Mouse (Mus musculus): ENCODE data around the gene Tsr2.

Gene Tsr2

DNA sequence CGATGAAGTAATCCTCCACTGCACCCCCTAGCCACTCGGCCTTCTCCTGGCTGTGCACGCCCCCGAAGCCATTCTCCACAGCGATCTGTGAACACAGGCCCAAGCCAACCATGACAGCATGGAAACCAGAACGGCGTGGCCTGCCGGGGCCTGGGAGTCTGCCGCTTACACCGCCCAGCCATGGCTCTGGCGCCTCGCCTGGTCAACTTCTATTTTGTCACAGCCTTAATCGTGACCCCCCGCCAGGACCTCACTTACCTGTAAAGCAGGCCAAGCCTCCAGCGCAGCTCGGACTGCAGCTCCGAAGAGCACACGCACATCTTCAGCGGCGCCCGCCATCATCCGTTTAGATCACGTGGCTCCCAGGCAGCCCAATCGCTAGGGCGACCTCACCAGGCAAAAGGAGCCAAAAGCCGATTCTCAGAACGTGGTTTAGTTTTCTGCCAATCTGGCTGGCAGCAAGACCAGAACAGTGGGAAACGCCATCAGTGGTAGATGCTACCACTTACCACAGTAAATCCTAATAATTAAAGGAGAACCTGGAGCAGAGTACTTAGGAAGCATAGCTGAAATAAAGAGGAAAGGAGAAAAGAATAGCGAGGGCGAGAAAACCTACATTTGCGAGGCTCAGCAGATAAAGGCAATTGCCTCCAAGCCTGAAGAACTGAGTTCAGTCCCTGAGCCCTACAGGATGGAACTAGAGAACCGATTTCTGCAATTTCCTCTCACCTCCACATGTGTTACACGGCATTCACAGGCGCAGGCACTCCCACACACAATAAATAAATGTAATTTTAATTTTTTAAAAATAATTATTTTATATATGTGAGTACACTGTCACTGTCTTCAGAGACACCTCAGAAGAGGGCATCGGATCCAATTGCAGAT, at the start of gene Tsr2:
Tsr2 (minus strand) TSS at position 373 of the 888 bp plus-strand sequence.
- peak; percentile 46 for DNase-seq (ENCODE audit: low read depth)

DNA sequence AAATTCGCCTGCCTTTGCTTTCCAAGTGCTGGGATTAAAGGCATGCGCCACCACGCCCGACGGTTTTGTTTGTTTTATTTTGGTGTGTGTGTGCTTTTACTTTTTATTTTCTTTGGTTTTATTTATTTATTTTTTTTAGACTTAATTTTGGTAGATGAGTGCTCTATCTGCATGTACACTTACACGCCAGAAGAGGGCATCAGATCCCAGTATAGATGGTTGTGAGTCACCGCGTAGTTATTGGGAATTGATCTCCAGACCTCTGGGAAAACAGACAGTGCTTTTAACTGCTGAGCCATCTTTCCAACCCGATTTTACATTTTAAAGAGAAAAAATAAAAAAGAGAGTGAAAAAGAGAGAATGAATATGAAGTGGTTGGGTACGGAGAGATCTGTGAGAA, 36.4 kb upstream of the Tsr2 start:
- DNase-seq (ENCODE audit: low read depth) = no peak

DNA sequence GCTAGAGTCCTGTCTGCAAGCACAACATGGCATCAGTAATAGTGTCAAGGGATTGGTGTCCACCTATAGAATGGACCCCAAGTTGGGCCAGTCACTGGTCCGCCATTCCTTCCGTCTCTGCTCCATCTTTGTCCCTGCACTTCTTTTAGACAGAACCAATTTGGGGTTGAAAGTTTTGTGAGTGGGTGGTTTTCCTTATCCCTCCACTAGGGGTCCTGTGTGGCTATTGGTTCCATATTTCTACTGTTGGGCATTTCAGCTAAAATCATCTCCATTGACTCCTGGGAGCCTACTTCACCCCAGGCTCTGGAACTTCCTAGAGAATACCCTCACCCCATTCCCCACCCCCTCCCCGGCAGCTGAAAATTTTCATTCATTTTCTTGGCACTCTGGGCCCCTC, 34.1 kb upstream of the Tsr2 start:
- DNase-seq (ENCODE audit: low read depth) = no peak

DNA sequence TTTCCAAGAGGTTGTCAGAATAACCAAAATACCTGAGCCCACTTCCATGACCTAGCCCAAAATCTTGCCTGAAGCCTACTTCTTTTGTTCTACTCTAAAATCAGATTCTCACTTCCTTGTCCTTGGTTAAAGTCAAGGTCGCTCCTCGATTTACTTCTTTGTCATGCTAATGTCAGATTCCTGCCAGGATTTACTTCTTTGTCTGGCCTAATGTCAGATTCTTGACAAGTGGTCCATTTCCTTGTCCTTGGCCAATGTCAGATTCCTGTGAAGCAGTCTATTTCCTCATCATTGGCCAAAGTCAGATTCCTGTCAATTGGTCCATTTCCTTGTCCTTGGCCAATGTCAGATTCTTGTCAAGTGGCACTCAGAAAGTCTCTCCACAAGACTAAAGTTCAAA, 27.6 kb upstream of the Tsr2 start:
- no peak for DNase-seq (ENCODE audit: low read depth)

DNA sequence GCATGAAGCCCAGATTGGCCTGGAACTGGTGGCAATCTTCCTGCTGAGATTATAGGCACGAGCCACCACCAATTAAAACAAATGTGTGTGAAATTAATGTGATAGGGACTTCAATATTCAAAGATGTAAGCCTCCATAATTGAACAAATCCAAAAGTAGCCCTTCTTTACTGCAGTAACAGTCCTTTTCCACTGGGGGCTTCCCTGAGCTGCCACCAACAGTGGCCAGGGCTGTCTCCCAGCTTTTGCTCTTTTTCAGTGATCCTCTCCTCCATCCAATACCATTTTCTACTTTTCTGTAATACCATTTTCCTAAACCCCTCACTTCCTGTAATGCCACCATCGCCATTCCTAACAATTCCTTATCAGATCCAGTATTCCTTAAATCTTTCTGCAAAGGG, 21.1 kb upstream of the Tsr2 start:
- no peak for DNase-seq (ENCODE audit: low read depth)

DNA sequence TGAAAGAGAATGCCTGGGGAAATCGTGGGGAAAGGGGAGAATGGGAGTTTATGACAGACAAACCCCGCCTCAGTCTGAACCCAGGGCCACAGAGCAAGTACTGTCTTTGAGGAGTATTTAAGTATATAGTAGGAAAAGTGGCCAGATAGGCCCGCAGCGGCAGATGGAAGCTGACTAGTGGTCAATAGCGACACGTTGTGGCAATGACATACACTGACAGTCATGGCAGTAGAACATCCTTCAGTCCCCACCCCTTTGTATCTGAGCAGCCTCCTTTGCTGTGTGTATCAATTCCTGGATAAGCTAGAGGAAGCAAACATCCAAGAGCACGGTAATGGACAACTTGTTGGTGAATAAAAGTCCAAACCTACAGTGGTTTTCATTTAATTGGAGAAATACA, 20.5 kb upstream of the Tsr2 start:
- DNase-seq (ENCODE audit: low read depth) = no peak

DNA sequence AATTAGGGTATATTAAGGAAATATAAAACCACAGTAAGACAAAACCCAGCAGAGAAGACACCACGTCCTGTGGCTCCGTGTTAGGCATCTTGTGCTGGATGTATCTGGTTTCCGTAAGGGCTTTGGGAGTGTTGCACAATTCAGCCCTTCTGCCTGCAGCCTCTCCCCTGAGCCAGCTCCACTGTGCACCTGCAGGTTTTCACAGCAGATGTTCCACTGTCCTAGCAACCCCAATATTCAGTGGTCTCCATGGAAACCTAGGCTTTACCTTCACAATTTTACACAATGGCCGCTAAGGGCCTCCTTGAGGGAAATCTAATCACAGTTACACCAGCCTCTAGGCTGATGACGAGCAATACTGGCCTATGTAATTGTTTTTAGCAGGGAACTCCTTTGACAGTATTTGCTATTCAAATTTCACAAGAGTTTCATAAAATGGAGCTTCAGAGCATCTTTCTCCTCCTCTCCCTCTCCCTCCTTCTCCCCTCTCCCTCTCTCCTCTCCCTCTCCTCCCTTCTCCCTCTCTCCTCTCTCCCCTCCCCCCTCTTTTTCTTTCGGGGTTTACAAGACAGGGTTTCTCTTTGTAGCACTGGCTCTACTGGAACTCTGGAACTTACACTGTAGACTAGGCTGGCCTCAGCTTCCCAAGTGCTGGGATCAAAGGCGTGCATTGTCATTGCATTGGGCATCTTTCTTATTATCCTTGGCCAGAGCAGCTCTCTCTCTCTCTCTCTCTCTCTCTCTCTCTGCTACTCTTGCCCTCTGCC, 11.1 kb upstream of the Tsr2 start:
- DNase-seq (ENCODE audit: low read depth) = no peak

DNA sequence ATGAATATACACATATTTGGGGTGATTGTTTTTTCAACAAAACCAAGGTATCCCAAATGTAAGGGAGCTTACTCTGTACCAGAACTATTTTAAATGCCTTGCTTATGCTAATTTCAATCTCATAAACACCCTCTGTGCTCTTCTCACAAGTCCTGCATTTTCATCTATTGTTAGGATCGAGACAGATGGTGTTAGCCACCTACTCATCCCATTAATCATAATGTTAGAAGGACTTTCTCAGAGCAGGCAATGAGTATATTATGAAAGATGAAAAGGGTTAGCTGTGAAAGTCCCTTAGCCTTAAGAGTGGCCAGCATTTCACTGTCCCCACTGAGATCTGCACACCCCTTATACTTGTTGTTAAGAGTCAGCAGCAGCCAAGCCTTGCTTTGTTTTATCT, 8.9 kb downstream of the Tsr2 start:
- no peak for DNase-seq (ENCODE audit: low read depth)

DNA sequence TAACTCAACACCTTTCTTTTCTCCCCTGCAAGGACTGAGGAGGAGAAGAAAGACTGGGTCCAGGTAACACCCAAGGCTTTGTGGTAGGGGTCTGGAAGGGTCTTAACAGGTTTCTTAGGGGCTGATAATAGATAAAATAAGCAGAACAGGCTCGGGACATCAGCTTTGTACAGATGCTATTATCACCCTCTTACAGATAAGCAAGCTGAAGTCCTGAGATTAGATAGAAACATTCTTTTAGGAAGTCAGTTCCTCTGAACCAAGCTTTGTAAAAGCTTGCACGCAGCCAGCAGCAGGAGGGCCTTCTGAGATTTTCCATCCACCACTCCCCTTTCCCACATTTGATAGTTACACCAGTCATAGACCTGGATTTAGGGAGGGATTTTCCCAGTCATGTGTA, 10.7 kb downstream of the Tsr2 start:
- DNase-seq (ENCODE audit: low read depth) = no peak

DNA sequence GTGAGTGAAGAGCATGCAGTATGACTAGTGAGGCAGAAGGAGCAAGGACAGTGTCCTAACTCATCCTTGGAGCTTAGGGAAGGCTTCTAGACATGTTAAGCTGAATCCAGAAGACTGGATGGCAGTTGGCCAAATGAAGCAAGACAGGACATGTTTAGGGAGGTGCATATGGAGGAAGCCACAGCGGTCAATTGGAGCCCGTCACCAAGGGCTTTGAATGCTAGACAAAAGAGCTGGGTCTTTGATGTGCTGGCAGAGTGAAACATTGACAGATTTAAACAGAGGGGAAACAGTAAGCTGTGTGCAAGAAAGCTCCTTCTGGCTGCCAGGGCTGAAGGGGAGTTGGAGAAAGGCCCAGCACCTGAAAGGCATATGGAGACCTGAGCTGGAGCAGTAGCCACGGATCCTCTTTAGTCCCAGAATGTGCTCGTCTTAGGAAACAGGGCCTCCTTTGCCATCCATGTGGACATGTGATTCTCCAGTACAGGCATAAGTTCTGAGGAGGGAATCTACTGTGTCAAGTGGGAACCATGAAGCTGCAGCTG, 19.3 kb downstream of the Tsr2 start:
- DNase-seq (ENCODE audit: low read depth) = no peak

DNA sequence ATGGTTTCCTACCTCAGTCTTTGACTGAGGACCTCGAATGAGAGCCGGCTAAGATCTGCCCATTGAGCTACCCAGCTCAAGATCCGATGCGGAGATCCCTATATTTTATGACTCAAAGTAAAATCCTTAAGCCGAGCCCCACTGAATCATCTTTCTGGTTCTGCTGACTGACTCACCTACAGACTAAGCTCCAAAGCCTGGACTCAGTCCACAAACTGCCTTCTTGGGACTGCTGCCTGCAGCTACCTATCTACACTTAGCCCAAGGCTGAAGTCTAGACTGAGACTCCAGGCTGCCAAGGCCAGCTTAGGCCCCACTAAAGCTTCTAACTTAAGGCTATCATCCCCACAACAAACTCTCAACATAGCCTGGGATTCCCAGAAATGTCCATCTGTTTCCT, 20.3 kb downstream of the Tsr2 start:
- no peak for DNase-seq (ENCODE audit: low read depth)

DNA sequence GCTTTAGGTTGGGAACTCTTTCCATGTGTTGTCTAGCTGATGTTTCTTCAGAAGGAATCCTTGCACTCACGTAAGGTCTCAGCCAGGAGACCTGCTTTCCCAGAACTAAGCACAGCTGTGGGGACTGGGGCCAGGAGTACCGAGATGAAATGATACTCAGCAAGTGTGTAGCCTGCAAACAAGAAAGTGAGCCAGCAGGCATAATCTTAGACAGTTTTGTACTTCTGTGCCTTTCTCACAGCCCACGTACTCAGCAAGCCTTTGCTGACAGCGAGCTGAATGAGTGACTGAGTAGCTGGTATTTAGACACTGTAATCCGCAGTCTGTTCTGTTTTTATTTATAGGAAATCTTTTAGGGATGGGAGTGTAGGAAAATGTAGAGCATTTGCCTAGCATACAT, 28.5 kb downstream of the Tsr2 start:
- no peak for DNase-seq (ENCODE audit: low read depth)

DNA sequence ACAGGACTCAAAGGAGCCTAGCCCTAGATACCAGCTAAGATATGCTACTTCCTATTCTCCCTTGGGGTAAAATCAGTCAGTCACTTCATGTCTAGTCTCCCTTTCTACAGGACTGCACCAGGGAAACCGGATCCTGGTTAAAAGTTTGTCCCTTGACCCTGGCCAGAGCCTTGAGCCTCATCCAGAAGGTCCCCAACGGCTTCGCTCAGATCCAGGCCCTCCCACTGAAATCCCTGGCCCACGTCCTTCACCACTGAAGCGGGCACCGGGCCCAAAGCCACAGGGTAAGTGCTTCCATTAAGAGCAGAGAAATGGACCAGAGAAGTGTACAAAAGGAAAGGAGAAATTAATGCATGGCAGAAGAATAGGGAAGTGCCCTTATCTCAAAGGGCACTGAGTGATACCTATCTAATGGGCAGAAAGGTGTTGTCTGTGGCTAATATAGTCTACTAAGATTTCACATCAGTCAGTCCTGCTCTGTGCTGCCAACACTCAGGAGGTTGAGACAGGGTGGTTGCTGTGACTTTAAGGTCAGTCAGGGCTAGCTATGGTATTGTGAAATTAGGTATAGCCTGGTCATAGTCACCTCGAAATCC, 30.2 kb downstream of the Tsr2 start:
- no peak for DNase-seq (ENCODE audit: low read depth)

DNA sequence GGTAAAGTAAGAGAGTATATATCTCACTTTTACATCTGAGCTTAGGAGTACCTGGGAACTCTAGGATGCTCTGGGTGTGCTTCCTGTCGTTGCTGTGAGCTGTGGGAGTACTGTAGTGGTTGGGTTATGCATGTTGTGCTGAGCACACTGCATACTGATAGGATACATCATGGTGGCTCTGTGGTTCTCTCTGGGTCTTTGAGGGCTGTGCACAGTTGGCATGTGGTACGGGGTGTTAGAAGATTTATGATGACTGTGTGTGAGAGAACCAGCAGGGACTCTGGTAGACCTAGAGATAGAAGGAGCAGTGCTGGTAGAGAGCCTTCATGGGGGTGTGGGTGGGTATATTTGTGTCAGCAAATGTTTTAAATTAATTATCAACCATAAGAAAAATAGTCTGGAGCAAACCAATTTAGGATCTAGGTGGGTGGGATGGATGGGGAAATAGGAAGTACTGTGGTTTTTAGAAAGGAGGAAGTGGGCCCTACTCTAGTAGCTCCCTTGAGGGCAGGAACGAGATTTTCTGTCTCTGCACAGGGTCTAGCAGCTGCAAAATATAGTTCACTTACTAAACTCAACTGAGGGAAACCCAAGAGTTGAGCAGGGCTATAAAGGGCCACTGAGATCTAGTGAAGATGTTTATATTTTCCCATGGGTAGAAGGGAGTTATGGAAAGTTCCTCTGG, 34.6 kb downstream of the Tsr2 start:
- no peak for DNase-seq (ENCODE audit: low read depth)

DNA sequence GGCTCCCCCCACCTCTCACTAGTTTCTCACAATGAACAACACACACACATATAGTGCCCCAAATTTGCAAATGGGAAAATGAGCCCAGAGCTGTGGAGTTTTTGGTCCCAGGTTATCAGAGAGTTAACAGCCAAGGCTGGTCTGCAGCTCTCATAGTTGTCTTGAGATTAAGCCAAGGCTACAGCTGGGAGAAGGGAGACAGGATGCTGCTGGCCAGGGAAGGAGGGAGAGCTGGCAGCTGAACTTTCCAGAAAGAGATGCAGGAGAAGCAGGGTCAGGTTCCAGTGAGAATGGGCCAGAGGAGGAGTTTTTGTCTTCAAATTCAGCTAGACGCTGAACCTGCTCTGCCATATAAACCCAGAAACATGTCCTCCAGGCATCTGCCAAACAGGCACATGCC, 37.0 kb downstream of the Tsr2 start:
- no peak for DNase-seq (ENCODE audit: low read depth)

DNA sequence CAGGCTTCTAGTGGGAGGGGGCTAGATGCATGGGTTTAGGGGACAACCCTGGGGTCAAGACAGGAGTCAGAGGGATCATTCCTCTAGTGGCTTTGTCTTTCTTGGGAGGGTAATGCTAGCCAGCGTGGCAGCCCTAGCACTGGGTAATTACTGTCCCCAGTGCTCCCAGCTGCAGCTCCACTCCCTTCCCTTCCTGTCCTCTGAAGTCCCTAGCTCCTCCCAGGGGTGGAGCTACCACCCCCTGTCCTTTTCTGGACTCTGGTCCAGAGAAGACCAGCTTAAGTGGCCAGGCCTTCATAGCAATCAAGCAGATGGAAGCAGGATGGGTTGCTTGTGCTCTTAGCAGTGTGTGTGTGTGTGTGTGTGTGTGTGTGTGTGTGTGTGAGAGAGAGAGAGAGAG, 40.8 kb downstream of the Tsr2 start:
- no peak for DNase-seq (ENCODE audit: low read depth)

DNA sequence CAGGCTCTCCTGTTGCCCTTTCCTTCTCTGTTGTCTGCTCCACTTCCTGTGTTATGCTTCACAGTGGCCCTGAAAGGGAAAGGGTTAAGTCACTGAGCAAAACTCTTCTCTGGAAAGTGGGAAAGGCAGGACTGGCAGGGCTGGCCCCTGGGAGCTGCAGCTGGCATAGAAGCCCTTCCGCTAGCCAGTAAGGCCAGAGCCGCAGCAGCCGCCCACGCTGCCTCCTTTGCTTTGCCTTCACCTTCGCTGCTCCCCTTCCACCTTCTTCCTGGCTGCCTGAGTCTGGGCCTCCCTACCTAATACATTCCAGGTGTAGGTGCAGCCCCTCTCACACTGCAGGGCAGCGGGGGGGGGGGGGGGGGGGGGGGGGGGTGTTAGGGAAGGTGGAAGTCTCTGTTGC, 41.9 kb downstream of the Tsr2 start:
- DNase-seq (ENCODE audit: low read depth) = no peak

DNA sequence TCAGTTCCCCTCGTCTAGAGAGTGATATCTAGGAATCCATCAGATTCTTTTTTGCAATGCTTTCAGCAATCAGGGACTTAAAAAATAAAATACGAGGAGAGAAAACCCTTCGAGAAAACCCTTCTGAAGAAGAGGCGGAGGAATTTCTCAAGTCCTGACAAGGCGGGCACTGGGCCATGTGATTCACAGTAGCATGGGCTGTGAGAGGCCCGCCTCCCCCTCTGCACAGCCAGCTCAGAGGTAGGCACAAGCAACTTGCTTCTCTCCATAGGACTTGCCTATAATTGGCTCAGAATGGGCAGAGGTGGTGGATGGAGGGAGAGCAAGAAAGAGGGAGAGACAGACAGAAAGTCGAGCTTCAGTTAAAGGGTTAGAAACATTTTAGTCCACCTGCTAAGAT, 46.0 kb downstream of the Tsr2 start:
- DNase-seq (ENCODE audit: low read depth) = no peak

DNA sequence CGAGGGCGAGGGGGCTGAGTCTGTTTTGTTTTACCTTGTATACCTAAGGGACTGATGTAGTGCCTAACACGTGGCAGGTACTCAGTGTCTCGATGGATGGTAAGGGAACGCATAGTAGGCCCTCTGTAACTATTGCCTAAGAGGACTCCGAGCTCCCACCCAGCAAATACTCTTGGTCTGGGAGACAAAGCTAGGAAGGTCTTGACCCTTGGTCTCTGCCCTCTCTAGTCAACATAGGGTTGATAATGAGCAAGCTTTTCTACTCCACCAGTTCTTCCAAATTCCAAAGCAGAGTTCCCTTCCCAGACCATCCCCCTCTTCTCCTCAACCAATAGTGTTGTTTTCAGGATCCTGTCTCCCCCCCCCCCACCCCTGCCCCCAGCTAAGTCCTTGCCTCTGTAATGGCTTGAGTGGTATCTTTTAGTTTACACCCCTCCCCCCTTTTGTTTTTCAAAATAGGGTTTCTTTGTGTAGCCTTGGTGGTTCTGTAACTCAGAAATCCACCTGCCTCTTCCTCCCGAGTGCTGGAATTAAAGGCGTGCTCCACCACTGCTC, 46.6 kb downstream of the Tsr2 start:
- no peak for DNase-seq (ENCODE audit: low read depth)

DNA sequence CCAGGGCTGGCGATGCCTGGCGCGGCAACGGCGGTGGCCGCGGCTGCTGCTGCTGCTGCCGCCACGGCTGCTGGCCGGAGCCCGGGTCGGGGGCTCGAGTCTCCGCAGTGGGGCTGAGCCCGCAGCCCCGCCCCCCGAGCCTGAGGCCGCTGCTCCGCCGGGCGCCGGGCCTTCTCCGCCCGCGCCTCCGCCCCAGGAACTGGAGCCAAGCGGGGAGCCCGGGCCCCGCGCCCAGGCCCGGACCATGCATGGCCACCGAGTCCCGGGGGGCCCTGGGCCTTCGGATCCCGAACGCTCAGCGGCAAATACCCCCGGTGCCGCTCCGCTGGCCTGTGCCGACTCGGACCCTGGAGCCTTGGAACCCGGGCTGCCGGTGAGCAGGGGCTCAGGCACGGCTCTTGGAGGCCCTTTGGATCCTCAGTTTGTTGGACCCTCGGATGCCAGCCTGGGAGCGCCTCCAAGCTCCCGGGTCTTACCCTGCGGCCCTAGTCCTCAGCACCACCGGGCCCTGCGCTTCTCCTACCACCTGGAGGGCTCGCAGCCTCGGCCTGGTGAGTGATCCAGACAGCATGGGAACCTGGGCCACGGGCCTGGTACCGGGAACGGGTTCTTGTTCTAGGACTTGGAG, 48.8 kb downstream of the Tsr2 start:
- no peak for DNase-seq (ENCODE audit: low read depth)

DNA sequence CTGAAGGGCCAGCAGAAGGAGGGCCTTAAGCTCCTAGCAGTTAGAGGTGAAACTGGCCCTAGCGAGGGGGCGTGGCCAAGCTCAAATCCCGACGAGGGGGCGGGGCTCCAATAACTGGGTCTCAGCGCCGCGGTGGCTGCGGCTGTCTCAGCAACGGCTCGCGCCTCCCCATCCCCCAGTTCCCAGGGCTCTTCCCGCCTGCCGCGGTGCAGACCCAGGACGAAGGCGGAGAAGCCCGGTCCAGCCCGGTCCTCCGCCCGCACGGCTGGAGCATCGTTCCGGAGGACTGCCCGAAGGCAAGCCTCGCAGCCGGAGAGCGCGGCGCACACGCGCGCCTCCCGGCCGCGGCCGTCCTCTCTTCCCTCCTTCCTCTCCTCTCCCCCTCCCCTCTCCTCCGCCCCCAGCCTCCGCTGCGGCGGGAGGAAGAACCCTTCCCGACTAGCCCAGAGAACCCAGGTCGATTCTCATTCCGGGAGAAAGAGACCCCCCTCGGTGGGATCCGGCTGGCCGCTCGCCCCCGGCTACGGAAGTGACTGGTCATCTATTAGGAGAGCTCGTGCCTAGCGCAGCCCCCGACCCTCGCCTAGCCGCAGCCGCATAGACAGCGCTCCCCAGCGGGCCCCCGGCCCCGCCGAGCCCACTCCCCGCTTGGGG, 49.4 kb downstream of the Tsr2 start:
- DNase-seq (ENCODE audit: low read depth) = peak; percentile 3

Measured in c-Kit-positive CD71-positive TER-119-negative erythroid progenitor cells, embryonic 14.5 days (primary cell).